ENCODE assay signal across 9 mouse cellular contexts in genomic region chr12:32838406-32838805, GRCm38 (mm10).
"Had no signal": no experiment of that assay in that cellular context is flagged by ENCODE, and none has a peak within 500 bp of the region (broad histone marks: within the 10 kb centered on the region; RNA-seq: fewer than 3 reads in every experiment).

No protein-coding gene starts in this region.

- ATAC-seq: midbrain, embryonic 13.5 days had no signal

- DNase-seq: kidney, postnatal 14 days; layer of hippocampus, adult 9-11 months; liver, embryonic 13.5 days; lung, adult 18-20 months; lung, postnatal 36 days; right cerebral cortex, adult 18-20 months; right cerebral cortex, postnatal 25 days; thymus, postnatal 36 days had no signal
